Mouse (Mus musculus) intestine, postnatal 0 days (tissue): ENCODE data around the gene Clec16a. TPM values are rescaled to one million over a fixed set of nuclear protein-coding genes. Genes with fewer than 3 reads are reported as not detected.

Experiments used
- ATAC-seq: fragments of 200-750 bp; cut with Nextera tagmentation; 2 replicates; pipeline ENCODE4 v1.8.0; 2017; ENCODE audit warnings: mild to moderate bottlenecking, moderate TSS enrichment, moderate library complexity
- H3K27ac ChIP-seq: fragments of 300-500 bp; sonication (generic); 2 replicates; pipeline ENCODE4 v1.5.1; 2014; ENCODE audit warnings: mild to moderate bottlenecking, low read depth, low read length, moderate library complexity
- H3K27me3 ChIP-seq: fragments of 300-500 bp; sonication (generic); replicated peaks from 2 replicates; pipeline ENCODE4 v1.6.1; 2014; ENCODE audit warnings: low read length, mixed read lengths; ENCODE audit not compliant: control insufficient read depth, insufficient read depth
- H3K36me3 ChIP-seq: fragments of 300-500 bp; sonication (generic); 2 replicates; pipeline ENCODE4 v1.6.1; 2014; ENCODE audit warnings: mild to moderate bottlenecking, moderate library complexity; ENCODE audit not compliant: control insufficient read depth, insufficient read depth
- H3K4me1 ChIP-seq: fragments of 300-500 bp; sonication (generic); replicated peaks from 2 replicates; pipeline ENCODE4 v1.6.1; 2014; ENCODE audit warnings: antibody characterized with exemption, low read length, mixed read lengths; ENCODE audit not compliant: control insufficient read depth, insufficient read depth
- H3K4me2 ChIP-seq: fragments of 300-500 bp; sonication (generic); replicated peaks from 2 replicates; pipeline ENCODE4 v1.6.1; 2014; ENCODE audit warnings: low read depth, mild to moderate bottlenecking, moderate library complexity
- H3K4me3 ChIP-seq: fragments of 300-500 bp; sonication (generic); 2 replicates; pipeline ENCODE4 v1.5.1; 2014; ENCODE audit warnings: low read depth, low read length
- H3K9ac ChIP-seq: fragments of 300-500 bp; sonication (generic); 2 replicates; pipeline ENCODE4 v1.6.1; 2014; ENCODE audit warnings: mild to moderate bottlenecking, low read depth, low read length
- H3K9me3 ChIP-seq: fragments of 300-500 bp; sonication (generic); 2 replicates; pipeline ENCODE4 v1.6.1; 2016; ENCODE audit warnings: mixed run types; ENCODE audit not compliant: control insufficient read depth
- CTCF ChIP-seq: sonication (generic); IDR thresholded peaks from 2 replicates; pipeline ENCODE4 v1.5.1; 2016; ENCODE audit warnings: low read depth, mild to moderate bottlenecking, control low read depth, antibody characterized with exemption, moderate library complexity
- WGBS: fragments of 180-500 bp; shearing (Covaris S2); extraction: QIAGEN DNeasy Blood & Tissue Kit; methylation state at CpG from one replicate; pipeline ENCODE4 v1.1.7; 2014; 5-methylcytosine and 5-hydroxymethylcytosine counted together
- polyA plus RNA-seq: library from polyadenylated mRNA; unstranded; fragments of >200 nt; fragmentation: Nextera tagmentation; extraction: Ambion mirVana; gene quantifications from 2 replicates; pipeline ENCODE4 v1.2.1, GENCODE M21; 2015

Gene Clec16a
- polyA plus RNA-seq, 1 experiment from 2014 or later, result 30.4 TPM

DNA sequence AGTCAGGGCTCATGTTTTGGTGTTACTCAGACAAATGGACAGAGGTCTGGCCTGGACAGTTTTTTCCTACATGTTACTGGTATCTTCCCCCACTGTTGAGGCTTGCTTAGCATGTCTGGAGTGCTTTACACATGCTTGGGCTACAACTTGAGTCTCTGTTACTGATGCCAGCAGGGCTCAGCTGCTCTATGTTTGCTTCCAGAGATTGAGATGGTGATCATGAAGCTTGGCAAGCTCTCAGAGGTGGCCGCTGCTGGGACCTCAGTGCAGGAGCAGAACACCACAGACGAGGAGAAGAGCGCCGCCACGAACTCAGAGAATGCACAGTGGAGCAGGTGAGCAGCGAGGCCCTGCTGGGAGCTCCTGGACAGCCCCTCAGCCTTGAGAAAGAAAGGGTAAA is 65.7 kb downstream of the Clec16a start:
- Histone ChIP-seq H3K9me3 (no peaks in the 10 kb centered on the region), H3K27me3 (no peaks in the 10 kb centered on the region), H3K4me1 (no peaks in the 10 kb centered on the region), H3K27ac (no peak overlapping the region), H3K4me3 (no peak overlapping the region), H3K36me3 (peaks cover 40% of the 10 kb centered on the region), H3K9ac (no peak overlapping the region), H3K4me2 (no peak overlapping the region)
- ATAC-seq, result no peak
- 89% methylated on average over 6 of the region's 6 CpGs for WGBS
- TF ChIP-seq CTCF, result no peak

DNA sequence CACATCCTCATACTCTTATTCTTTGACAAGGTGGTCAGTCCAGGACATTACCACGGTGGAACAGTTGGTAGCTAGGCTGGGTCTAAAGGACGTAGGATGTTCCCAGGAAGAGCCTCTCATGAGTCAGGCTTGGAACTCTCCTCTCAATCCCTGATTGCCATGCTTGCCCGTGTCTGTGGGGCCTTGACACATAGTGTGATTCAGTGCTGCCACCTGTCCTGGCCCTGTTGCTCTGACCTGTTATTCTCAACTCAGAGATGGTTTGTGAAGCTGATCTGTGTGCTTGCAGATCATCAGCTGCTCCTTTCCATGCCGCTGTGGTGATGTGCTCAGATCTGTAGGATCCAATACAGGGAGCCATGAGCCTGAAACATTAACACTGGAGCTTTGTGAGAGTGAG is 66.2 kb downstream of the Clec16a start:
- no peaks in the 10 kb centered on the region for H3K27me3 ChIP-seq
- H3K4me1 ChIP-seq, result no peaks in the 10 kb centered on the region
- no peak for ATAC-seq
- no peak overlapping the region for H3K4me2 ChIP-seq
- no peak overlapping the region for H3K27ac ChIP-seq
- H3K9ac ChIP-seq, result no peak overlapping the region
- H3K4me3 ChIP-seq, result no peak overlapping the region
- no peaks in the 10 kb centered on the region for H3K9me3 ChIP-seq
- 88% methylated on average over 4 of the region's 4 CpGs for WGBS
- no peak for TF ChIP-seq CTCF
- H3K36me3 ChIP-seq, result peaks cover 43% of the 10 kb centered on the region

DNA sequence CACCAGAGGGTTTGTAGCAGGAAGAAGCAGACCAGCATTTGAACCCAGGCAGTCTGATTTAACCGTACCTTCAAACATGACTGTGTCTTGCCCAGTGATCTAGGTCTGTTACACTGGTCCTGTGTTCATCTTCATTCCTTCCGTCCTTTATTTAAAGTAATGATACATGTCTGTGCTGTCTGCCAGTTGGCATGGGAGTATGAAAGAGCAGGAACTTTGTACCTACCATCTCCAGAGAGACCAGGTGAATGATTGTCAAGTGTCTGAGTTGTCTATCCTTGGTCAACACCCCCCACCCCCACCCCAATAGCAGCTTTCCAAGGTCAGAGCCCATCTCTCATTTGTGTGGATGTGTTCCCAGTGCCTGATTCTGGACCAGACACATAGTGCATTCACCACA is 68.9 kb downstream of the Clec16a start:
- H3K27me3 ChIP-seq, result no peaks in the 10 kb centered on the region
- H3K36me3 ChIP-seq, result peaks cover 43% of the 10 kb centered on the region
- no peak overlapping the region for H3K4me3 ChIP-seq
- 0 out of 2 replicates have a peak overlapping the region, but pooled peaks have one; percentile 11 for H3K9ac ChIP-seq
- TF ChIP-seq CTCF, result no peak
- ATAC-seq, result no peak
- H3K27ac ChIP-seq, result no peak overlapping the region
- no peaks in the 10 kb centered on the region for H3K9me3 ChIP-seq
- no peaks in the 10 kb centered on the region for H3K4me1 ChIP-seq
- WGBS, result 96% methylated on average over 2 of the region's 2 CpGs
- H3K4me2 ChIP-seq, result no peak overlapping the region

DNA sequence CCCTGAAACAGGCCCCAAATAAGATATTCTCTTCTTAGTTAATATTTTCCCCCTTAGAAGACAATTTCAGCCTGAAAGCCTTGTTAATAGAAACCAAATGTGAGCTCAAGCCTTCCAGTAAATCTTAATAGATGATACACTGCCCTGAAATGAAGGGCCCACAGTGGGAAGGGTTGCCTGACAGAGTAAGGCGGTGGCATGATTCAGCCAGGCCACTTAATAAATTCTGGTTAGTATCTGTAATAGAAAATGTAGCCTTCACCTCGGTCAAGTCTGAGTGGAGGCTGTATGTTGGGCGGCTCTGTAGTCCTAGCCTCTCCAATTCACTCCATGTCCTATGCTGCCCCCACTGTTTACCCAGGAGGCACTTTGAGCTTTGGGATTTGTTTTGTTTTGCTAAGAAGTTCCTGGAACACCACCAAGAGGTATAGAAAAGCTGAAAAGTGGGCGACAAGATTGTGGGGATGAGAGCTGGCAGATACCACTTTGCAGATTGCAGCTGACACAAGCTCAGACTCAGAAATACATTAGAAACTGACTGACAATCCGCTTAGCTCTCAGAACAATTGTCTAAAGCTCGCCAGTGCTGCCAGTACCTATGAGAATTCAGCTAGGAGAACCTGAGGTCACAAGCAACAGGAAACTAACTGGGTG is 75.9 kb downstream of the Clec16a start:
- WGBS, result 68% methylated on average over 6 of the region's 6 CpGs
- H3K4me2 ChIP-seq, result no peak overlapping the region

DNA sequence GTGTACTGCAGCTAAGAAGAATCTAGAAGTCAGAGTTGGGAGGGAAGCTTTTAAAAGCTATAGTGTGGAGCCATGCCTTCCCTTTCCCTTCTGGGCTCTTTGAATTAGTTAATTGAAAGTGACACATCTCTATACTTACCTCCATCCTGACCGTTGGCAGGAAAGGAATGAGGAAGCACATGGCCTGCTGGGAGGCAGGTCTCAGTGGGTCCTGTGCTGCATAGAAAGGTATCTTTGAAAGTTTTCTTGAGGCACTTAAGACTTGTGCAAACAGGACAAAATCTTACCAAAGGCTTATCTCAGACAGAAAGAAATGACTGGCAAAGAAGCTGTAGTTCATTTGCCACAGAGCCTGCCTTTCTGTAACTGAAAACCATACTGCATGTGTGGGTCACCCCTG is 76.6 kb downstream of the Clec16a start:
- Histone ChIP-seq H3K9me3 (no peaks in the 10 kb centered on the region), H3K27ac (no peak overlapping the region), H3K36me3 (0 out of 2 replicates have a peak, but pooled peaks cover 7% of the 10 kb centered on the region), H3K4me2 (no peak overlapping the region), H3K4me3 (no peak overlapping the region), H3K4me1 (no peaks in the 10 kb centered on the region), H3K27me3 (no peaks in the 10 kb centered on the region), H3K9ac (no peak overlapping the region)
- ATAC-seq, result no peak
- TF ChIP-seq CTCF, result no peak
- 30% methylated on average over 1 of the region's 1 CpGs for WGBS

More for the DNA sequence above, 75.9 kb downstream of the Clec16a start:
- ATAC-seq, result no peak
- no peaks in the 10 kb centered on the region for H3K4me1 ChIP-seq
- no peaks in the 10 kb centered on the region for H3K9me3 ChIP-seq
- no peak overlapping the region for H3K9ac ChIP-seq
- TF ChIP-seq CTCF, result no peak
- H3K27me3 ChIP-seq, result no peaks in the 10 kb centered on the region
- H3K4me3 ChIP-seq, result no peak overlapping the region
- H3K27ac ChIP-seq, result no peak overlapping the region
- H3K36me3 ChIP-seq, result peaks cover 8% of the 10 kb centered on the region

DNA sequence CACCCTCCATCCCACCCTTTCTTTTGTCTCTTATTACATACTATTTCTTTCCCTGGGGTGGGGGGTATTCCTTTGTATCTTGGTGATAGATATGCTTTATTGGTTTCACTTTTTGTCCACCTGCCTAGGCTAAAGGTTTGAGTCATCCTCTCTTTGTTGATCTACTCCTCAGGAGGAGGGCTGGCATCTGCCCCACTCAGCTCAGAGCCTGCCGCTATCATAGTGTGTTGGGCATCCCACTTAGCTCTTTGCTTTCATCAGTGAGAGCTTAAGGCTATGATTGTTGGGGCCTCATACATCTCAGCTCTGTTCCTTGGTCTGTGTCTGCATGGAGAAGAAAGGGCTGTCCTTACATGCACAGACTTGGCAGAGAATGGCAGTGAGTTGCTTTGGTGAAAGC is 81.0 kb downstream of the Clec16a start:
- H3K4me3 ChIP-seq, result no peak overlapping the region
- no peaks in the 10 kb centered on the region; the same call in 1 of the 2 replicates for H3K4me1 ChIP-seq
- H3K27ac ChIP-seq, result no peak overlapping the region
- ATAC-seq, result no peak
- TF ChIP-seq CTCF, result no peak
- no peak overlapping the region for H3K4me2 ChIP-seq
- peaks cover 11% of the 10 kb centered on the region; the same call in 1 of the 2 replicates for H3K36me3 ChIP-seq
- H3K9me3 ChIP-seq, result no peaks in the 10 kb centered on the region
- 100% methylated on average over 1 of the region's 1 CpGs for WGBS
- no peak overlapping the region for H3K9ac ChIP-seq
- no peaks in the 10 kb centered on the region for H3K27me3 ChIP-seq
